Mouse (Mus musculus): Measurements from ENCODE around the gene Rfk. TPM values are rescaled to one million over a fixed set of nuclear protein-coding genes. Genes with fewer than 3 reads are reported as not detected.

Gene Rfk
- total and polyA plus RNA-seq, 3 experiments: 14.7 to 51.8 (median 34.2) TPM

GRCm38 (mm10) chr19:17386424-17386823 lies 7.4 kb upstream of the Rfk start (continued):
- no peak for TF ChIP-seq NRF1 (IDR thresholded peaks at IDR 0.05; ENCODE audit: low read depth, low read length)

- H3K9ac ChIP-seq (ENCODE audit: insufficient read depth, low read depth): no peak overlapping the region
- peaks cover 0 to 7% of the 10 kb centered on the region in 2 experiments; a peak in 2 of 4 replicates for H3K4me1 ChIP-seq (ENCODE audit: control insufficient read depth in 1 of 2, insufficient read depth in 2 of 2)
- TF ChIP-seq RAD21 (IDR thresholded peaks at IDR 0.05; ENCODE audit: low read depth, low read length) (peak; percentile 86), CTCF (conservative IDR thresholded peaks at IDR 0.05 in 1 of 2, IDR thresholded peaks at IDR 0.05 in 1 of 2; ENCODE audit: low read depth in 2 of 2, low read length in 2 of 2) (peak; percentile 14 to 86; a peak in 3 of 4 replicates), EP300 (IDR thresholded peaks at IDR 0.05; ENCODE audit: low read length) (no peak), ZC3H11A (IDR thresholded peaks at IDR 0.05; ENCODE audit: low read depth, low read length) (peak; percentile 69), SMC3 (IDR thresholded peaks at IDR 0.05; ENCODE audit: low read depth, low read length) (peak; percentile 88), USF1 (IDR thresholded peaks at IDR 0.05; ENCODE audit: low read depth, low read length) (no peak)
- DNase-seq (ENCODE audit: extremely low read depth): peak; percentile 36
- no peak overlapping the region for H3K27ac ChIP-seq (ENCODE audit: insufficient read depth, low read depth)
- H3K9me3 ChIP-seq (replicated peaks; ENCODE audit: low read length): no peaks in the 10 kb centered on the region
- no peak overlapping the region for H3K4me2 ChIP-seq (ENCODE audit: insufficient read depth, low read depth, poor library complexity, severe bottlenecking)
- H3K4me3 ChIP-seq (replicated peaks in 1 of 3; ENCODE audit: low read depth in 2 of 3, low read length in 2 of 3, poor library complexity in 1 of 3): no peak overlapping the region
- H3K79me2 ChIP-seq (replicated peaks; ENCODE audit: control insufficient read depth, extremely low read depth, insufficient read depth, poor library complexity, severe bottlenecking): no peaks in the 10 kb centered on the region
- no peaks in the 10 kb centered on the region for H3K27me3 ChIP-seq (replicated peaks)
- dilution Hi-C loops (cut with MboI; ENCODE audit: extremely low pct_ligation_motif_present, extremely low pct_unique_long_range_greater_than_20kb, low sequenced_read_pairs) (no loop called here), in situ Hi-C loops (cut with MboI; ENCODE audit: low pct_ligation_motif_present, low pct_unique_long_range_greater_than_20kb, low sequenced_read_pairs) (no loop called here)
- H3K36me3 ChIP-seq (replicated peaks in 1 of 2; ENCODE audit: control insufficient read depth in 1 of 2, insufficient read depth in 1 of 2, low read length in 1 of 2): no peaks in the 10 kb centered on the region
Measured at GRCm38 (mm10) chr19:17388404-17388803, 5.4 kb upstream of the Rfk start.

GRCm38 (mm10) chr19:17392866-17393265 lies 977 bp upstream of the Rfk start:
- no peaks in the 10 kb centered on the region for H3K27me3 ChIP-seq (replicated peaks)
- no peak overlapping the region for H3K4me3 ChIP-seq (replicated peaks in 1 of 3; ENCODE audit: low read depth in 2 of 3, low read length in 2 of 3, poor library complexity in 1 of 3)
- TF ChIP-seq JUN (IDR thresholded peaks at IDR 0.05; ENCODE audit: insufficient read depth, low read depth, low read length) (no peak), CHD1 (IDR thresholded peaks at IDR 0.05; ENCODE audit: low read depth, low read length) (no peak), E2F4 (IDR thresholded peaks at IDR 0.05; ENCODE audit: insufficient replicate concordance, low read depth, low read length) (no peak), MAFK (IDR thresholded peaks at IDR 0.05; ENCODE audit: insufficient replicate concordance, low read length) (no peak), BHLHE40 (IDR thresholded peaks at IDR 0.05; ENCODE audit: low read depth, low read length) (no peak), RAD21 (IDR thresholded peaks at IDR 0.05; ENCODE audit: low read depth, low read length) (no peak), SIN3A (IDR thresholded peaks at IDR 0.05; ENCODE audit: low read length) (no peak)
- H3K79me2 ChIP-seq (replicated peaks; ENCODE audit: control insufficient read depth, extremely low read depth, insufficient read depth, poor library complexity, severe bottlenecking): no peaks in the 10 kb centered on the region
- peak overlapping the region; percentile 56; the same call in 1 of the 2 replicates for H3K4me2 ChIP-seq (ENCODE audit: insufficient read depth, low read depth, poor library complexity, severe bottlenecking)
- DNase-seq (ENCODE audit: extremely low read depth): no peak
- dilution Hi-C loops (cut with MboI; ENCODE audit: extremely low pct_ligation_motif_present, extremely low pct_unique_long_range_greater_than_20kb, low sequenced_read_pairs): no loop called here
- no peaks in the 10 kb centered on the region for H3K9me3 ChIP-seq (replicated peaks; ENCODE audit: low read length)
- peaks cover 0 to 30% of the 10 kb centered on the region in 2 experiments; a peak in 2 of 4 replicates for H3K4me1 ChIP-seq (ENCODE audit: control insufficient read depth in 1 of 2, insufficient read depth in 2 of 2)
- peaks cover 8 to 18% of the 10 kb centered on the region in 2 experiments for H3K36me3 ChIP-seq (replicated peaks in 1 of 2; ENCODE audit: control insufficient read depth in 1 of 2, insufficient read depth in 1 of 2, low read length in 1 of 2)
- H3K27ac ChIP-seq (ENCODE audit: insufficient read depth, low read depth): no peak overlapping the region
- in situ Hi-C loops (cut with MboI; ENCODE audit: low pct_ligation_motif_present, low pct_unique_long_range_greater_than_20kb, low sequenced_read_pairs): no loop called here
- no peak overlapping the region for H3K9ac ChIP-seq (ENCODE audit: insufficient read depth, low read depth)

Data from CH12.LX (cell line).